In genomic region chr6:88980112-88980511, GRCm38 (mm10) we compare ENCODE assay signal across 8 mouse cellular contexts.
A peak's percentile ranks its signal among the peaks of the same experiment; 100 is the strongest.
DNase-seq lines count a peak whose midpoint lies in the region; ATAC-seq and TF ChIP-seq lines count a peak whose summit lies in the region.

No protein-coding gene starts in this region.

- peak; percentile 64 to 84 for DNase-seq in adrenal gland, adult (ENCODE audit: inconsistent age in 2 of 2, low spot score in 1 of 2)
- peak; percentile 57 for DNase-seq in embryo, embryonic 11.5 days (ENCODE audit: low read depth, low spot score)
- peak; percentile 79 for DNase-seq in kidney, postnatal 10 days
- DNase-seq in lung, postnatal 10 days: peak; percentile 86
- DNase-seq in right cerebral cortex, adult 18-20 months: peak; percentile 53

- no peak overlapping the region for H3K9ac ChIP-seq in heart, embryonic 16.5 days (ENCODE audit: low read length)

- peak; percentile 75; the same call in 1 of the 2 replicates for ATAC-seq in heart, embryonic 16.5 days (replicated peaks; ENCODE audit: extremely low read depth, insufficient read depth, low FRiP score)
- no peak for ATAC-seq in megakaryocyte, adult 5-6 weeks (ENCODE audit: poor library complexity, severe bottlenecking)

- peaks cover 25% of the 10 kb centered on the region for H3K27me3 ChIP-seq in E14TG2a.4 (ENCODE audit: insufficient read depth, low read length)
- H3K27me3 ChIP-seq in heart, embryonic 16.5 days (ENCODE audit: control insufficient read depth, insufficient read depth, low read length): peaks cover 12% of the 10 kb centered on the region

- H3K4me1 ChIP-seq in E14TG2a.4 (replicated peaks; ENCODE audit: low read depth, low read length): peaks cover 32% of the 10 kb centered on the region
- 0 out of 2 replicates have a peak, but pooled peaks cover 2% of the 10 kb centered on the region for H3K4me1 ChIP-seq in heart, embryonic 16.5 days (ENCODE audit: control insufficient read depth, insufficient read depth, low read length)

- H3K9me3 ChIP-seq in E14TG2a.4 (ENCODE audit: low read length): no peaks in the 10 kb centered on the region
- no peaks in the 10 kb centered on the region for H3K9me3 ChIP-seq in heart, embryonic 16.5 days (replicated peaks; ENCODE audit: control insufficient read depth, low read length)

- no peak overlapping the region for H3K4me3 ChIP-seq in E14TG2a.4 (replicated peaks; ENCODE audit: low read length)
- H3K4me3 ChIP-seq in heart, embryonic 16.5 days (ENCODE audit: low read length): no peak overlapping the region

- no peak overlapping the region for H3K4me2 ChIP-seq in heart, embryonic 16.5 days (ENCODE audit: low read depth, low read length)

- H3K36me3 ChIP-seq in E14TG2a.4 (ENCODE audit: insufficient read depth, low read length): no peaks in the 10 kb centered on the region
- no peaks in the 10 kb centered on the region for H3K36me3 ChIP-seq in heart, embryonic 16.5 days (ENCODE audit: control insufficient read depth, insufficient read depth)

- 9% methylated on average over 8 of the region's 8 CpGs for WGBS in heart, embryonic 16.5 days

- no peak overlapping the region for H3K27ac ChIP-seq in heart, embryonic 16.5 days (ENCODE audit: low read length)

- TF ChIP-seq CTCF in E14TG2a.4 (conservative IDR thresholded peaks at IDR 0.05; ENCODE audit: low read length): 0 out of 2 replicates have a peak, but pooled peaks have one; percentile 16
